13 mouse cellular contexts compared by ENCODE assay signal in genomic region chr6:52641076-52641475, GRCm38 (mm10). TPM values are rescaled to one million over a fixed set of nuclear protein-coding genes. Genes with fewer than 3 reads are reported as not detected.
DNase-seq lines count a peak whose midpoint lies in the region; ATAC-seq lines count a peak whose summit lies in the region.
"Had no signal": no experiment of that assay in that cellular context is flagged by ENCODE, and none has a peak within 500 bp of the region (broad histone marks: within the 10 kb centered on the region; RNA-seq: fewer than 3 reads in every experiment).

No protein-coding gene starts in this region.

- H3K4me1 ChIP-seq in liver, embryonic 12.5 days = peaks cover 24% of the 10 kb centered on the region
- H3K4me1 ChIP-seq in liver, embryonic 11.5 days (replicated peaks; ENCODE audit: control insufficient read depth, insufficient read depth, low read length) = peaks cover 7% of the 10 kb centered on the region; the same call in 1 of the 2 replicates
- peaks cover 20% of the 10 kb centered on the region for H3K4me1 ChIP-seq in liver, embryonic 15.5 days (replicated peaks)

- H3K27ac ChIP-seq in liver, embryonic 12.5 days = no peak overlapping the region
- no peak overlapping the region for H3K27ac ChIP-seq in liver, embryonic 11.5 days (ENCODE audit: low read depth, low read length)
- H3K27ac ChIP-seq in liver, embryonic 15.5 days (replicated peaks) = peak overlapping the region; percentile 19; the same call in 1 of the 2 replicates

- WGBS in liver, embryonic 12.5 days (ENCODE audit: insufficient replicate concordance) = 71% methylated on average over 3 of the region's 3 CpGs
- WGBS in liver, embryonic 11.5 days = 71% methylated on average over 3 of the region's 3 CpGs
- 69% methylated on average over 3 of the region's 3 CpGs for WGBS in liver, embryonic 15.5 days (ENCODE audit: insufficient replicate concordance)

- no peak overlapping the region for H3K9ac ChIP-seq in liver, embryonic 12.5 days
- no peak overlapping the region for H3K9ac ChIP-seq in liver, embryonic 11.5 days (ENCODE audit: low read depth, low read length)
- H3K9ac ChIP-seq in liver, embryonic 15.5 days = no peak overlapping the region

- peaks cover 3% of the 10 kb centered on the region; the same call in 1 of the 2 replicates for H3K36me3 ChIP-seq in liver, embryonic 12.5 days
- H3K36me3 ChIP-seq in liver, embryonic 11.5 days (ENCODE audit: control insufficient read depth, insufficient read depth, low read length) = no peaks in the 10 kb centered on the region
- no peaks in the 10 kb centered on the region for H3K36me3 ChIP-seq in liver, embryonic 15.5 days (replicated peaks)
- H3K36me3 ChIP-seq: forebrain, embryonic 10.5 days; midbrain, embryonic 10.5 days had no signal

- no peak for ATAC-seq in CD4-positive, CD25-positive, alpha-beta regulatory T cell, adult 4 months
- ATAC-seq in liver, embryonic 12.5 days = no peak
- ATAC-seq in liver, embryonic 11.5 days (replicated peaks; ENCODE audit: low FRiP score) = no peak
- ATAC-seq in liver, embryonic 15.5 days (ENCODE audit: insufficient read depth) = no peak

- DNase-seq in CD4-positive, CD25-positive, alpha-beta regulatory T cell, adult 2 months (ENCODE audit: low read depth, low spot score) = peak; percentile 45
- DNase-seq in liver, embryonic 11.5 days (ENCODE audit: low spot score) = no peak
- DNase-seq in thymus, postnatal 25 days = peak; percentile 43
- no peak for DNase-seq in right cerebral cortex, postnatal 25 days
- DNase-seq in adrenal gland, postnatal 14 days = no peak
- DNase-seq: adrenal gland, adult 2 months; kidney, postnatal 14 days; lung, postnatal 10 days had no signal

- no peaks in the 10 kb centered on the region for H3K27me3 ChIP-seq in liver, embryonic 12.5 days (replicated peaks)
- no peaks in the 10 kb centered on the region; the same call in 1 of the 2 replicates for H3K27me3 ChIP-seq in liver, embryonic 11.5 days (replicated peaks; ENCODE audit: control insufficient read depth, insufficient read depth, low read length)
- H3K27me3 ChIP-seq in liver, embryonic 15.5 days = no peaks in the 10 kb centered on the region

- H3K4me3 ChIP-seq in liver, embryonic 12.5 days = no peak overlapping the region
- H3K4me3 ChIP-seq in liver, embryonic 11.5 days (ENCODE audit: low read depth, low read length) = no peak overlapping the region
- H3K4me3 ChIP-seq in liver, embryonic 15.5 days (replicated peaks) = no peak overlapping the region

- no peaks in the 10 kb centered on the region for H3K9me3 ChIP-seq in liver, embryonic 12.5 days (replicated peaks)
- no peaks in the 10 kb centered on the region for H3K9me3 ChIP-seq in liver, embryonic 11.5 days (ENCODE audit: control insufficient read depth, low read length)
- no peaks in the 10 kb centered on the region for H3K9me3 ChIP-seq in liver, embryonic 15.5 days (replicated peaks)
- H3K9me3 ChIP-seq: forebrain, embryonic 10.5 days; midbrain, embryonic 10.5 days had no signal

- H3K4me2 ChIP-seq in liver, embryonic 12.5 days = peak overlapping the region; percentile 88
- no peak overlapping the region for H3K4me2 ChIP-seq in liver, embryonic 11.5 days
- H3K4me2 ChIP-seq in liver, embryonic 15.5 days = no peak overlapping the region; the same call in 1 of the 2 replicates

RNA-seq across cellular contexts. Expression of gene Hibadh, which starts 0.9 kb away (rescaled TPM):
- polyA plus RNA-seq in CD4-positive, CD25-positive, alpha-beta regulatory T cell, adult 4 months (2017; shearing (Covaris generic)) = 10 to 100 TPM; 42.2 to 43.0 TPM
- polyA plus RNA-seq in liver, embryonic 12.5 days (2016; fragmentation: Nextera tagmentation; extraction: Ambion mirVana) = 68.3 and 68.6 TPM in 2 replicates
- 63.6 and 63.8 TPM in 2 replicates for polyA plus RNA-seq in liver, embryonic 11.5 days (2014; fragmentation: Nextera tagmentation; extraction: Ambion mirVana)
- 72.3 and 76.6 TPM in 2 replicates for polyA plus RNA-seq in liver, embryonic 15.5 days (2015; fragmentation: Nextera tagmentation; extraction: Ambion mirVana)
- 216 and 228 TPM in 2 replicates for total RNA-seq in adrenal gland, postnatal 14 days (2021)

Comparison
In these comparisons a context has a peak if more than half of its experiments do, and no peak if none do; other contexts are left out.
1. DNase-seq: peak in CD4-positive, CD25-positive, alpha-beta regulatory T cell, adult 2 months (single experiment) and thymus, postnatal 25 days (single experiment); none in liver, embryonic 11.5 days (single experiment), right cerebral cortex, postnatal 25 days (single experiment) and adrenal gland, postnatal 14 days (single experiment).